Mouse (Mus musculus) limb, embryonic 11.5 days (tissue): Measurements from ENCODE around the gene 1700001O22Rik. TPM values are rescaled to one million over a fixed set of nuclear protein-coding genes. Genes with fewer than 3 reads are reported as not detected.
A peak's percentile ranks its signal among the peaks of the same experiment; 100 is the strongest.

Experiments
- ATAC-seq: fragments of 200-750 bp; cut with Nextera tagmentation; 2 replicates; pipeline ENCODE4 v1.8.0; 2017; ENCODE audit warnings: low read depth; ENCODE audit not compliant: insufficient number of reproducible peaks, low FRiP score, low TSS enrichment
- DNase-seq: peaks from one replicate; pipeline ENCODE4 v3.0.0-alpha.2; 2015; ENCODE audit warnings: low spot score
- H3K27ac ChIP-seq: fragments of 300-500 bp; sonication (generic); replicated peaks from 2 replicates; pipeline ENCODE4 v1.5.1; 2014; ENCODE audit warnings: low read depth, mild to moderate bottlenecking, low read length
- H3K27me3 ChIP-seq: fragments of 300-500 bp; sonication (generic); 2 replicates; pipeline ENCODE4 v1.6.1; 2014; ENCODE audit warnings: mild to moderate bottlenecking, low read length, mixed read lengths; ENCODE audit not compliant: control insufficient read depth, insufficient read depth
- H3K36me3 ChIP-seq: fragments of 300-500 bp; sonication (generic); 2 replicates; pipeline ENCODE4 v1.6.1; 2014; ENCODE audit warnings: mild to moderate bottlenecking, low read length, moderate library complexity, mixed read lengths; ENCODE audit not compliant: control insufficient read depth, insufficient read depth
- H3K4me1 ChIP-seq: fragments of 300-500 bp; sonication (generic); 2 replicates; pipeline ENCODE4 v1.6.1; 2014; ENCODE audit warnings: low read length, mixed read lengths; ENCODE audit not compliant: control insufficient read depth, insufficient read depth
- H3K4me2 ChIP-seq: fragments of 300-500 bp; sonication (generic); 2 replicates; pipeline ENCODE4 v1.6.1; 2014; ENCODE audit warnings: low read depth, mild to moderate bottlenecking, moderate library complexity; ENCODE audit not compliant: severe bottlenecking
- H3K4me3 ChIP-seq: fragments of 300-500 bp; sonication (generic); 2 replicates; pipeline ENCODE4 v1.5.1; 2014; ENCODE audit warnings: low read depth, low read length
- H3K9ac ChIP-seq: fragments of 300-500 bp; sonication (generic); 2 replicates; pipeline ENCODE4 v1.6.1; 2014; ENCODE audit warnings: mild to moderate bottlenecking, low read length
- H3K9me3 ChIP-seq: fragments of 300-500 bp; sonication (generic); 2 replicates; pipeline ENCODE4 v1.6.1; 2016; ENCODE audit warnings: low read length; ENCODE audit not compliant: control insufficient read depth
- WGBS: fragments of 180-500 bp; shearing (Covaris S2); extraction: QIAGEN DNeasy Blood & Tissue Kit; methylation state at CpG from one replicate; pipeline ENCODE4 v1.1.7; 2014; 5-methylcytosine and 5-hydroxymethylcytosine counted together
- polyA plus RNA-seq: library from polyadenylated mRNA; unstranded; fragments of >200 nt; fragmentation: Nextera tagmentation; extraction: Ambion mirVana; gene quantifications from 2 replicates; pipeline ENCODE4 v1.2.1, GENCODE M21; 2014

1700001O22Rik gene
- polyA plus RNA-seq, 1 experiment from 2014 or later: 3.9 TPM

- no peak overlapping the region for H3K9ac ChIP-seq
- WGBS: 3% methylated on average over 5 of the region's 5 CpGs
- no peaks in the 10 kb centered on the region for H3K9me3 ChIP-seq
- ATAC-seq (no peak), DNase-seq (no peak)
- H3K27me3 ChIP-seq: no peaks in the 10 kb centered on the region
- H3K4me3 ChIP-seq: no peak overlapping the region
- H3K4me2 ChIP-seq: no peak overlapping the region
- H3K4me1 ChIP-seq: peaks cover 17% of the 10 kb centered on the region
- no peaks in the 10 kb centered on the region for H3K36me3 ChIP-seq
- no peak overlapping the region for H3K27ac ChIP-seq
Measured at GRCm38 (mm10) chr2:30779241-30779640, 24.2 kb downstream of the 1700001O22Rik start.

- no peak overlapping the region for H3K27ac ChIP-seq
- ATAC-seq (no peak), DNase-seq (no peak)
- 81% methylated on average over 4 of the region's 4 CpGs for WGBS
- no peaks in the 10 kb centered on the region for H3K36me3 ChIP-seq
- H3K27me3 ChIP-seq: no peaks in the 10 kb centered on the region
- H3K9ac ChIP-seq: no peak overlapping the region
- H3K9me3 ChIP-seq: no peaks in the 10 kb centered on the region
- no peak overlapping the region for H3K4me3 ChIP-seq
- H3K4me2 ChIP-seq: no peak overlapping the region
- H3K4me1 ChIP-seq: peaks cover 10% of the 10 kb centered on the region
Measured at GRCm38 (mm10) chr2:30778235-30778634, 25.2 kb downstream of the 1700001O22Rik start.

- Histone ChIP-seq H3K27ac (no peak overlapping the region), H3K9me3 (no peaks in the 10 kb centered on the region), H3K4me1 (peaks cover 12% of the 10 kb centered on the region), H3K36me3 (no peaks in the 10 kb centered on the region), H3K4me3 (no peak overlapping the region), H3K4me2 (no peak overlapping the region), H3K27me3 (no peaks in the 10 kb centered on the region), H3K9ac (no peak overlapping the region)
- no peak for ATAC-seq
- no peak for DNase-seq
- WGBS: 68% methylated on average over 3 of the region's 3 CpGs
Measured at GRCm38 (mm10) chr2:30777266-30777665, 26.2 kb downstream of the 1700001O22Rik start.

- Histone ChIP-seq H3K27ac (no peak overlapping the region), H3K36me3 (no peaks in the 10 kb centered on the region), H3K9ac (no peak overlapping the region), H3K4me2 (no peak overlapping the region), H3K27me3 (no peaks in the 10 kb centered on the region), H3K4me3 (no peak overlapping the region), H3K9me3 (no peaks in the 10 kb centered on the region), H3K4me1 (peaks cover 22% of the 10 kb centered on the region)
- no peak for ATAC-seq
- no peak for DNase-seq
- 56% methylated on average over 3 of the region's 3 CpGs for WGBS
Measured at GRCm38 (mm10) chr2:30775955-30776354, 27.5 kb downstream of the 1700001O22Rik start.

GRCm38 (mm10) chr2:30773313-30774005 is 30.0 kb downstream of the 1700001O22Rik start:
- ATAC-seq (peak; percentile 24; the same call in 1 of the 2 replicates), DNase-seq (no peak)
- no peak overlapping the region for H3K4me2 ChIP-seq
- H3K4me1 ChIP-seq: peaks cover 15% of the 10 kb centered on the region
- no peaks in the 10 kb centered on the region for H3K27me3 ChIP-seq
- WGBS: 71% methylated on average over 8 of the region's 8 CpGs
- no peak overlapping the region for H3K27ac ChIP-seq
- no peak overlapping the region for H3K4me3 ChIP-seq
- no peak overlapping the region for H3K9ac ChIP-seq
- H3K36me3 ChIP-seq: no peaks in the 10 kb centered on the region
- H3K9me3 ChIP-seq: no peaks in the 10 kb centered on the region

GRCm38 (mm10) chr2:30772581-30773312 is 30.7 kb downstream of the 1700001O22Rik start:
- 50% methylated on average over 15 of the region's 15 CpGs for WGBS

GRCm38 (mm10) chr2:30771806-30772460 is 31.5 kb downstream of the 1700001O22Rik start:
- H3K9ac ChIP-seq: peak overlapping the region; percentile 68
- no peaks in the 10 kb centered on the region for H3K36me3 ChIP-seq
- peak overlapping the region; percentile 93 for H3K4me2 ChIP-seq
- no peaks in the 10 kb centered on the region for H3K27me3 ChIP-seq
- peak; percentile 53 for DNase-seq
- WGBS: 7% methylated on average over 19 of the region's 19 CpGs
- H3K4me1 ChIP-seq: peaks cover 15% of the 10 kb centered on the region
- no peaks in the 10 kb centered on the region for H3K9me3 ChIP-seq
- ATAC-seq: no peak
- peak overlapping the region; percentile 48 for H3K4me3 ChIP-seq
- H3K27ac ChIP-seq: peak overlapping the region; percentile 68; the same call in 1 of the 2 replicates

More at GRCm38 (mm10) chr2:30772581-30773312, 30.7 kb downstream of the 1700001O22Rik start:
- Histone ChIP-seq H3K4me3 (no peak overlapping the region), H3K9ac (no peak overlapping the region), H3K4me1 (peaks cover 15% of the 10 kb centered on the region), H3K4me2 (peak overlapping the region; percentile 19; the same call in 1 of the 2 replicates), H3K9me3 (no peaks in the 10 kb centered on the region), H3K27ac (peak overlapping the region; percentile 68; the same call in 1 of the 2 replicates), H3K27me3 (no peaks in the 10 kb centered on the region), H3K36me3 (no peaks in the 10 kb centered on the region)
- DNase-seq (no peak), ATAC-seq (no peak)

- Histone ChIP-seq H3K9ac (peak overlapping the region; percentile 68), H3K27me3 (no peaks in the 10 kb centered on the region), H3K4me1 (peaks cover 15% of the 10 kb centered on the region), H3K36me3 (no peaks in the 10 kb centered on the region), H3K4me2 (peak overlapping the region; percentile 93), H3K9me3 (no peaks in the 10 kb centered on the region), H3K27ac (peak overlapping the region; percentile 68; the same call in 1 of the 2 replicates), H3K4me3 (peak overlapping the region; percentile 48)
- ATAC-seq (0 out of 2 replicates have a peak, but pooled peaks have one; percentile 31), DNase-seq (peak; percentile 57)
- under 1% methylated on average over 45 of the region's 51 CpGs for WGBS
Measured at GRCm38 (mm10) chr2:30771368-30771805, 32.1 kb downstream of the 1700001O22Rik start.
